Mouse (Mus musculus) thymus, adult 18-20 months (tissue): ENCODE measurements around the gene H2-Eb1.
A peak's percentile ranks its signal among the peaks of the same experiment; 100 is the strongest.

Experiments
- DNase-seq, 2 experiments: peaks; one replicate each; pipeline ENCODE4 v3.0.0; 2022; ENCODE audit warnings: mixed read lengths in 2 of 2

H2-Eb1 gene

DNA sequence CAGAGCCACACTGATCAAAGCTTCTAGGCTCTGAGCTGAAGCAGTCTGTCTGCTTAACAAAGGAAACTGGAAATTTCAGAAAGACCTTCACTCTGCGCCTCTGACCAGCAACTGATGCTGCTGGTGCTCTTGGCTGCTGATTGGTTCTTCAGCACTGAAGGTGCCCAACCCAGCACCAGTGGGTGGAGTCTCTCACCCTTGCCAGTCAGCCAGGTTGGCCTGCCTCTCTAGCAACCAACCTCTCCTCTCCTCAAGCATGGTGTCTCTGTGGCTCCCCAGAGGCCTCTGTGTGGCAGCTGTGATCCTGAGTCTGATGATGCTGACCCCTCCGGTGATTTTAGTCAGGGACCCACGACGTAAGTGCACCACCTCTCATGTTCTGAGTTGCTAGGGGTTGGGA, 19.8 kb downstream of the H2-Eb1 start, which contains the start of gene H2-Eb2:
H2-Eb2 (plus strand) TSS at position 230 of the 400 bp plus-strand sequence.
- peak in 1 of 2 experiments; percentile 22 for DNase-seq

DNA sequence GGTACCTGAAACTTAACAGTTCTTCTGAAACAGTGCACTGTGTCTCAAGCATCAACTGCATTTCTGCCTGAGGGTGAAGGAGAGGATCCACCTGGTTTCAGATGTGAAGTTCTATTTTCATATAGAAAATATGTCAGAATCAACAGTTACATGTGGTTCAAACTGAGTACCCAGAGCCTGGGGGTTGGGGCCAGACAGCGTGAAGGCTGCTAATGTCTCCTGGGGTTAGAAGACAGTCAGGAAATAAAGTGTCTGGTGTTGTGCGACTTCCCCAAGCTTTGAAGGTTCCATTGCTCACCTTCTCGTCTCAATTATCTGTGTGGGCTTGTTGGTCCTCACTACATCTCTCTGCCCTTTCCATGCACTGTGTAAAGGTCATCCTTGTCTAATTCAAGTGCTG, 20.7 kb downstream of the H2-Eb1 start:
- DNase-seq = no peak

DNA sequence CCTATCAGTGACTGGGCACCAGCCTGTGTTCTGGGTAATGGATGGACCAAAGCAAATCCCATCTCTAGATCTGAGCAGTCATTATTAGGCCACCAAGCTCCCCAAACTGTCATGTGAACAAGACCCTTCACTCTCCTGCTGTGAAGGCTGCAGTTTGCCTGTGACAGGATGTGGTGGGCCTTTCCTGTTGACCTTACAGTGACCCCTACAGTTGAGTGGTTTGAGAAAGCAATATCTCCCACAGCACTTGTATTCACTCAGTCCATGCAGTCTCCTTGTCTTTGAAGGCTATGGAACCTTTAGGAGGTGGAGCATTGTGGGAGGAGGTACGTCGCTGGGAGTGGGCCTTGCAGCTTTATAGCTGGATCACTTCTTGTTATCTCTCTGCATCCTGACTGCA, 24.1 kb downstream of the H2-Eb1 start:
- DNase-seq = no peak

DNA sequence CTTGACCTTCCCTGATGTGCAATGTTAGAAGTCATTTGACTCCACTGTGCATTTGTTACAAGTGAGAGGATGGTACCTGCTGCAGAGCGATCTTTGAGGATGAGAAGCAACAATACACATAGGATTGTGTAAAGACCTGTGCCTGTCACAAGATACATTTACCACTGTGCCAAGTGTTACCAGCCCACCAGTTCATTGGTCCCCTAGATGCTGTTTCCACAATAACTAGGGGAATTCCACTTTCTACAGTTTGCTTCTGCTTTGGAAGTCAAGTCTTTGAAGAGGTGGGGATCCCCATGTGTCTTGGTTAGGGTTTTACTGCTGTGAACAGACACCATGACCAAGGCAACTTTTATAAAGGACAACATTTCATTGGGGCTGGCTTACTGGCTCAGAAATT, 25.5 kb downstream of the H2-Eb1 start:
- DNase-seq = no peak

DNA sequence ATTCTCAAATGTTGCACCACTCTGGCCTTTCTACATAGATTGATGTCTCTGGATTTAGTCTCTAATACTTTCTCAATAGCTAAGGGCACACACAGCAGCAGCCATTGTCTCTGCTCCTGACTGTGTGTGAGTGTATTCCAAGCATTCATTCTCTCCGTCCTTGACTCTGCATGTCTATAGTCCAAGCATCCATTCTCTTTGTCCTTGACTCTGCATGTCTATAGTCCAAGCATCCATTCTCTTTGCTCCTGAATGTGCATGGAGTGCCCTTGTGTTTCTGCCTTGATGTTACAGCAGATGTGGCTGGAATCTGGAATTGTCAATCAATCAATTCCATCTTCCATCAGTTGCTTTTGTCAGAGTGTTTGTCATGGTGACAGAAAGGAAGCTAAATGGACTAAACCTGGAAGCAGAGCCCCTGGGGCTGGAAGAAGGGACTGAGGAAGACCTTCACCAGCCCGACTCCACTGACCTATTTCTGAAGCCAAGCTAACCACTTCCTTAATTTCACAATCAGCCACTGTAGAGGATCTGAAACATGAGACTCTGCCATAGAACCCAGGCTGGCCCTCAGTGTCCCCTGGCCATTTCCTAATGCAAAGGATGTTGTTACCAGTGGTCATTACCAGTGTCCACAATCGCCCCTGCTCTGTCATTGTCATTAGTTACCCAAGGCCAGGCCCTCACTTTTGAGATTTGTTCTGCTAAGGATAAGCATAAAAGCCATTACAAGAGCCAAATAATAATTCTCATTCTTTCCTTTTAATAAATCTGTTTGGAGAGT, 35.1 kb downstream of the H2-Eb1 start:
- DNase-seq = no peak

DNA sequence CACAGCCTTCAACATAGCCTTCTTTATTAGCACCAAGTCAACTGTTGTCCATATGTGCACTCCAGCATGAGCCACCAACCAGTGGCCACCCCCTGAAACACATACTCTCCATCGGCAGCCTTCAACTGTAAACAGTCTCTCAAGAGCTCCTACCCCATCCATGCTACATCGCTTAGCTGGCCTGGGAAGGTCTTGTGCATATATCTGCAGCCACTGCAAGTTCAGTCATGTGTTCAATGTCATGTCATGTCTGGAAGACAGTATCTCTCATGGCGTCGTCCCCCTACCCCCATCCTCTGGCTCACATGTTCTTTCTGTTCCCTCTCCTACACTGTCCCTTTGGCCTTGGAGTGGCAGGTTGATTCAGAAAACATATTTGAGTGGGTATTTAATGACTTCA, 39.2 kb downstream of the H2-Eb1 start:
- no peak for DNase-seq

DNA sequence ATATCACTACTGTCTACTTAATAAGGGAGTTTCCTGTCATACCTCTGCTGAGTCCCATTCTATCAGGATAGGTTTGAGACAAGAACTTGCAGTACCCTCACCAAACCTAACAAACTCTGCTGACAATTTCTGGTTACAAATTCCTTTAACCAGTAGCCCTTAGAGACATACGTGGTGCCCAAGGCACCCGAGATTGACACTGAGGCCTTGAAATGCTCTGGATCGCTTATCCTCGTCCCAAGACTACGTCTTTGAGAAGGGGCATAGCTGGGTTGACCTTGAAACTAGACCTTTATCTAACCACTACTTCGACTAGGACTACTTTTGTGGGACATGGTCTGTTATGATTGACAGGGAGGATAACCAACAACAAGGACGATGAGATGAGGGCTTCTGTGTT, 39.8 kb downstream of the H2-Eb1 start:
- DNase-seq = no peak

DNA sequence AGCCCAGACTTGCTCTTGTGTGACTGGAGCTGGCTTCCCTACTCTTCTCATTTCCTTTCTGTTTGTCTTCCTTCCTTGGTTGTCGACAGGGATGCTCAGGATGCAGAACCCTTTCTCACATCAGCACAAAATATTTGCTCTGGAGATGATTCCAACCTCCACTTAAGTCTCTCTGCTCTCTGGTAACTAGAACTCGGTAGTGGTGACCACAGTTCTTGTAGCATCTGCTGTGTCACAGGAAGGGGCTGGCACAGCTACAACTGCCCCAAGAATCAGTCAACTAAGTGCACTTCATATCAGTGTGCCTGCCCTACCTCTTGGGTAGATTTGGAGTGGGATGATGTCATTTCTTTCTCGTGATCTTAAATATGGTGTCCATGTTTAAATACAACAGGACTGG, 40.4 kb downstream of the H2-Eb1 start:
- no peak for DNase-seq

DNA sequence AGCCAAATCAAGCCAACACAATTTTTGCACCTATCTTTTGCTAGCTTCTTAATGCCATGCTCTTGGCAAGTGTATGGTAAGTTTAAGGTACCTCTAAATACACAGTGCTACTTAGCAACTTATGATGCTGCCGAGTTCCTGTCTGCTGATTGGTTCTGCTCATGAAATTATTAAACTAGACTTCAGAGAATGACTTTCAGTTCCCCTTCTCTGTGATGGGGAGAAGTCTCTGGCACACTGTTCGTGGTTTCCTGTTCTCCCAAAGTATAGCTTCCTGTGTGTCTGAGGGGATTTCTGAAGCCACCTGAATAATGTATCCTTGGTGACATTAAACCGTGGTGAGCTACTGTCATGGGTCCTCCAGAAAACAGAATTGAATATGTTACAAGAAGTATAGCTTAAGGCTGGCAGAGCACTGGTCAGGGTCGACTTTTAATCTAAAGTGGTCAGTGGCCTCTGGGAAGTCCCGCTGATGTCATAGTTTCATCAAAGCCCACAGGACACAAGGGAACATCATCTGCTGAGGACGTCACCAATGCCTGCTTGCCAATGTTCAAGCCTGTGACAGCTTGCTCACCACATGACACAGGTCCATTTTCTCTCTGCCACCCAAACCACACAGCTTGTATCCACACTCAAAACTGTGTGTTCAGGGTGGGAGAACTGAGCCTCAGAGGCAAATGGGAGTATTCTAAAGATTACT, 42.1 kb downstream of the H2-Eb1 start:
- DNase-seq = peak; percentile 27 to 47

DNA sequence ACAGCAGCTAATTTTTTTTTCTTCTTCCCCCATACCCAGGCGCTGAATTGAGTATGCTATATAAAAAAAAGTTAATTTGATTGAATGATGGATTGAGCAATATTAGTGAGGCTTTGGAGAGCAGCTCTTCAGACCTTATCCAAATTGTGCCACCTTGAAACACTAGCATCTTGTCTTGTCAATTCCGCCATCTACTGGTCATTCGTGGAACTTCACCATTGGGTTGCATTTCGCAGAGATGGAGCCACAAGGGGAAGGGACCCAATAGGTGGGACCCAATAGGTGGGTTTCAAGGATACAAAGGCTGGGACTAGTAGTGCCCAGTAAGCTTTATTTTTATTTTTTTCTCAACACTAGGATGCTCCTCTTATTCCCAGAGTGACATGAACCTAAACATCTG, 43.8 kb downstream of the H2-Eb1 start:
- peak; percentile 33 to 57 for DNase-seq

DNA sequence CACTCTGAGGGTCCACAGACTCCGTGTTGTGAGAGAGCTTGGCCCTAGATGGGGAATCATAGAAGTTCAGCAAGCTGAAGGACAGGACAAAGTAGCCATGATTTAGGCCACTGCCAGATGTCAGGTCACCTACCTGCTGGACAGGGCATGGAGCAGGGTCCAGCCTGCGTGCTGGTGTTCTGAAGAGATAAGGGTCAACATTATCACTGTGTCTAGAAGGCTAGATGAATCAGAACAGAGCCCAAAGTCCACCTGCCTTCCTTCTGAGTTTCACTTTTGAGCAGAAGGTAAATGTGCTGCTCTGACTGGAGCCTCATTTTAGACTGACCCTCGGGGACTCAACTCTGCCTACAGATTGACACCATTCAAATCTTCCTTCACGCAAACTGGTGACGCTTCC, 48.9 kb downstream of the H2-Eb1 start, which contains the start of gene Btnl2:
Btnl2 (plus strand) TSS at position 284 of the 400 bp plus-strand sequence.
- DNase-seq = no peak

DNA sequence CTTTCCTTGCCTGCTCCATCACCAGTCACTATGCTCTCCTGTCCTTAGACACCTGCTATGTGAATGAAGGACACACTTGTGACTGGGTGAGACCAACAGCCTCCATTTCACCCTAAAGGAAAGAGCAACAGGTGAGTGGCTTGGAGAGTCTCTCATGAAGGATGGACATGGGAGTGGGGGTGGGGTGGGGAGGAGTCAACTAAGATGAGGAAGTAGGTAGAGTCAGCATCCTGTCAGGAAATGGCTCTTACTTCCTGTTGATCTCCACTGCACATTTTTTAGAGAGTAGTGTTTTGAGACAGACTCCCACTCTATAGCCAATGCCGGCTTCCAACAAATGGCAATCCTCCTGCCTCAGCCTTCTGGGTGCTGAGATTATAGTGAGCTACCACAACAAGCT, 49.3 kb downstream of the H2-Eb1 start:
- DNase-seq = peak in 1 of 2 experiments; percentile 16

DNA sequence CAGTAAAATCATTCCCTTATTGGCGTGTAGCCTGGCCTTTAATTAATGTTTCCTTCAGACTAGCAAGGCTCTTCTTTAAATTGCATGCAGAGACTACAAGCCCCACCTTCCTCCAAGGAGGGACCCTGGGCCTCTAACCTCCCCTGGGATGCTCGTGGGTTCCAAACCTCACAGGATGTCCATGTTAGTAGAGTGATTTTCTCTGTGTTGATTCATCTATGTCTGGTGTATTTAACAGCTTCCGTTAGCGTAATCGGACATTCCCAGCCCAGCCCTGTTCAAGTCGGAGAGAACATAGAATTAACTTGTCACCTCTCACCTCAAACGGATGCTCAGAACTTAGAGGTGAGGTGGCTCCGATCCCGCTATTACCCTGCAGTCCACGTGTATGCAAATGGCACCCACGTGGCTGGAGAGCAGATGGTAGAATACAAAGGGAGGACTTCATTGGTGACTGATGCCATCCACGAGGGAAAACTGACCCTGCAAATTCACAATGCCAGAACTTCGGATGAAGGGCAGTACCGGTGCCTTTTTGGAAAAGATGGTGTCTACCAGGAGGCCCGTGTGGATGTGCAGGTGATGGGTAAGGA, 57.4 kb downstream of the H2-Eb1 start:
- no peak for DNase-seq

DNA sequence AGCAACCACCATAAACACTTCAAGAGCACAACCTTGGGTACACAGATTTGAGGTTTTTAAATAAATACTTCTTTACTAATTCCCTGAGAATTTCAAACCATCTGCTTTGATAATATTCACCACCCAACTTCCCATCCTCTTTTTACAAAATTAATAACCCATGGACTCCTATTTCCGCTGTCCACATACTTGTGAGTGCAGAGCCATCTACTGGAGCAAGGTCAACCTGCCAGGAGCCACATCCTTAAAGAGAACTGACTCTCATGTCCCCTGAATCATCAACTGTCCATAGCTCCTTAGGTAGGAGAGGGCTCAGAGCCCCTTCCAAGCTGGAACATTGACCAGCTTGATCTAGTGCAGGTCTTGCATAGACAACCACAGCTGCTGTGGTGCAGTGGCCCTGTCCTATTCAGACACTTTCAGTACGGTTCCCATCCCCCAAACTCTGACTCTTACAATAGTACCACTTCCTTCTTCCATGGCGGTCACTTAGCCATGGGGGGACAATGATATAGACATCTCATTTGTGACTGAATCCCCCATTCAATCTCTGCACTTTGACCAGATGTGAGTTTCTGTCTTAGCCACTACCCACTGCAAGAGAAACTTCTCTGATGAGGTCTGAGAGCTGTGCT, 58.1 kb downstream of the H2-Eb1 start:
- DNase-seq = no peak

DNA sequence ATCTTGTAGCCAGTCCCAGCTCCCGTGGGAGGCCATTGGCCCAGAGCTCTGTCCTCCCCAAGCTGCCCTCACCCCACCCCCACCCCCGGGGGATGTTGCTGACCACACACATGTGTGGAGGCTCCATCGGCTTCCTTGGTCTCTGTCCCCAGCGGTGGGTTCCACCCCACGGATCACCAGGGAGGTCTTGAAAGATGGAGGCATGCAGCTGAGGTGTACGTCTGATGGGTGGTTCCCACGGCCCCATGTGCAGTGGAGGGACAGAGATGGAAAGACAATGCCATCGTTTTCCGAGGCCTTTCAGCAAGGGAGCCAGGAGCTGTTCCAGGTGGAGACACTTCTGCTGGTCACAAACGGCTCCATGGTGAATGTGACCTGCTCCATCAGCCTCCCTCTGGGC, 59.4 kb downstream of the H2-Eb1 start:
- DNase-seq = no peak
